Mouse (Mus musculus) E14TG2a.4 (cell line): Measurements from ENCODE around the gene Cdc6.

ENCODE experiments used
- CTCF ChIP-seq: conservative IDR thresholded peaks from 2 replicates; pipeline ENCODE4 v1.5.1; 2014; ENCODE audit warnings: low read length
- NANOG ChIP-seq: IDR thresholded peaks from 2 replicates; pipeline ENCODE4 v1.6.1; 2014; ENCODE audit warnings: borderline replicate concordance, low read length, mixed read lengths

- TF ChIP-seq CTCF (no peak), NANOG (no peak)
Observed at GRCm38 (mm10) chr11:98925868-98926311, 18.3 kb downstream of the Cdc6 start.
